In genomic region chr13:13415120-13416006, GRCm38 (mm10) we compare ENCODE assay signal across 8 mouse cellular contexts. TPM values are rescaled to one million over a fixed set of nuclear protein-coding genes. Genes with fewer than 3 reads are reported as not detected.
DNase-seq lines count a peak whose midpoint lies in the region; ATAC-seq and TF ChIP-seq lines count a peak whose summit lies in the region.
"Not testable (repeated sequence)": the region's sequence is repeated elsewhere in the genome, so short reads cannot be mapped to it uniquely, and the experiment has no call there.

No protein-coding gene starts in this region.

- not testable (repeated sequence) for H3K36me3 ChIP-seq in ES-E14 (ENCODE audit: control insufficient read depth, insufficient read depth, low read length, poor library complexity, severe bottlenecking); forebrain, embryonic 14.5 days (ENCODE audit: control insufficient read depth, insufficient read depth, low read length); liver, adult 2 months (ENCODE audit: control insufficient read depth, insufficient read depth, low read length); midbrain, embryonic 15.5 days (replicated peaks); splenic B cell, adult 2 months (ENCODE audit: control insufficient read depth, insufficient read depth, low read length, poor library complexity, severe bottlenecking)

- ATAC-seq in forebrain, embryonic 14.5 days = peak; percentile 72
- peak; percentile 78 to 84 for ATAC-seq in hematopoietic stem cell, adult 5-6 weeks (replicated peaks in 1 of 2; ENCODE audit: insufficient read depth in 1 of 2, low FRiP score in 2 of 2, low TSS enrichment in 1 of 2, low read depth in 1 of 2, poor library complexity in 2 of 2, severe bottlenecking in 2 of 2)
- peak; percentile 83 for ATAC-seq in midbrain, embryonic 15.5 days (replicated peaks)

- DNase-seq in ES-E14 (ENCODE audit: low read depth, low spot score) = peak; percentile 52
- DNase-seq in cerebellum, adult 2 months = peak; percentile 19 to 38
- DNase-seq in forebrain, embryonic 14.5 days (ENCODE audit: low spot score) = peak; percentile 54
- DNase-seq in kidney, postnatal 36 days = peak; percentile 71 to 74
- DNase-seq in liver, adult 2 months (ENCODE audit: extremely low read depth, low read depth, low spot score) = peak; percentile 14
- DNase-seq in splenic B cell, adult 2 months (ENCODE audit: low read depth, low spot score) = peak; percentile 72

- not testable (repeated sequence) for TF ChIP-seq POLR2A in cerebellum, adult 2 months (IDR thresholded peaks at IDR 0.05; ENCODE audit: borderline replicate concordance, insufficient read depth, low read length); liver, adult 2 months (IDR thresholded peaks at IDR 0.05; ENCODE audit: extremely low read depth, insufficient read depth, low read length)

- H3K27me3 ChIP-seq in cerebellum, adult 2 months (ENCODE audit: control insufficient read depth, insufficient read depth, low read length); forebrain, embryonic 14.5 days (replicated peaks; ENCODE audit: control insufficient read depth, insufficient read depth, low read length); liver, adult 2 months (ENCODE audit: control insufficient read depth, insufficient read depth, low read length); midbrain, embryonic 15.5 days (replicated peaks); splenic B cell, adult 2 months (ENCODE audit: control insufficient read depth, insufficient read depth, low read length, poor library complexity, severe bottlenecking): not testable (repeated sequence)

- H3K27ac ChIP-seq in ES-E14 (ENCODE audit: insufficient read depth, low read depth, low read length, poor library complexity, severe bottlenecking); cerebellum, adult 2 months (ENCODE audit: insufficient read depth, low read length); forebrain, embryonic 14.5 days (ENCODE audit: low read depth, low read length); liver, adult 2 months (replicated peaks; ENCODE audit: insufficient read depth, low read depth, low read length); midbrain, embryonic 15.5 days: not testable (repeated sequence)

- in situ Hi-C loops in ES-E14 (cut with MboI; ENCODE audit: low sequenced_read_pairs in 2 of 2, unreplicated experiment in 2 of 2) = loop anchor here in 1 of 2 experiments (25.0 kb wide), 1 partner anchor 178 kb away; no protein-coding TSS in a partner anchor

- not testable (repeated sequence) for H3K9me3 ChIP-seq in ES-E14 (ENCODE audit: control insufficient read depth, insufficient read depth, low read depth, low read length); forebrain, embryonic 14.5 days (replicated peaks; ENCODE audit: control insufficient read depth, low read length); midbrain, embryonic 15.5 days

- peak overlapping the region in 1 of 2 experiments; percentile 38; a peak in 1 of 4 replicates for H3K4me3 ChIP-seq in ES-E14 (ENCODE audit: insufficient read depth in 1 of 2, low read depth in 1 of 2, low read length in 2 of 2, poor library complexity in 1 of 2, severe bottlenecking in 1 of 2)
- H3K4me3 ChIP-seq in cerebellum, adult 2 months (replicated peaks; ENCODE audit: insufficient read depth, low read depth, low read length); forebrain, embryonic 14.5 days (ENCODE audit: low read depth, low read length); liver, adult 2 months (ENCODE audit: insufficient read depth, low read depth, low read length); midbrain, embryonic 15.5 days: not testable (repeated sequence)

- not testable (repeated sequence) for H3K9ac ChIP-seq in ES-E14 (ENCODE audit: insufficient read depth, low read depth, low read length, poor library complexity, severe bottlenecking); forebrain, embryonic 14.5 days (ENCODE audit: low read length); liver, adult 2 months (ENCODE audit: low read depth, low read length); midbrain, embryonic 15.5 days

- H3K4me2 ChIP-seq in forebrain, embryonic 14.5 days (ENCODE audit: low read length) = not testable (repeated sequence)
- H3K4me2 ChIP-seq in midbrain, embryonic 15.5 days = peak overlapping the region; percentile 15; the same call in 1 of the 2 replicates

- peak; percentile 28; the same call in 1 of the 2 replicates for TF ChIP-seq CTCF in cerebellum, adult 2 months (IDR thresholded peaks at IDR 0.05; ENCODE audit: borderline replicate concordance, insufficient read depth, low read depth, low read length)
- peak; percentile 49 for TF ChIP-seq CTCF in liver, adult 2 months (IDR thresholded peaks at IDR 0.05; ENCODE audit: low read depth, low read length)

- not testable (repeated sequence) for H3K79me2 ChIP-seq in liver, adult 2 months (ENCODE audit: control insufficient read depth, insufficient read depth, low read length)

- 39% methylated on average over 23 of the region's 23 CpGs for WGBS in cerebellum, adult 2 months
- 36% methylated on average over 22 of the region's 23 CpGs for WGBS in forebrain, embryonic 14.5 days
- WGBS in liver, adult 2 months = 35% methylated on average over 23 of the region's 23 CpGs
- WGBS in midbrain, embryonic 15.5 days = 39% methylated on average over 23 of the region's 23 CpGs

- H3K4me1 ChIP-seq in ES-E14 (ENCODE audit: control insufficient read depth in 2 of 2, insufficient read depth in 2 of 2, low read length in 2 of 2, poor library complexity in 1 of 2); cerebellum, adult 2 months (ENCODE audit: control insufficient read depth, insufficient read depth, low read length); forebrain, embryonic 14.5 days (ENCODE audit: control insufficient read depth, insufficient read depth, low read length); liver, adult 2 months (ENCODE audit: control insufficient read depth, insufficient read depth, low read length); midbrain, embryonic 15.5 days: not testable (repeated sequence)

RNA-seq across cellular contexts. Expression of gene Gpr137b, which starts 21.5 kb away (rescaled TPM):
- total RNA-seq in ES-E14 (2012; rRNA removed) = 23.7 and 24.8 TPM in 2 replicates
- polyA plus RNA-seq in cerebellum, adult 2 months (2012; rRNA removed) = 22.7 and 25.3 TPM in 2 replicates
- 21.4 and 24.0 TPM in 2 replicates for polyA plus RNA-seq in forebrain, embryonic 14.5 days (2014; fragmentation: Nextera tagmentation; extraction: Ambion mirVana)
- total RNA-seq in hematopoietic stem cell, adult 5-6 weeks (2017) = 4.1 and 6.3 TPM in 2 replicates
- 1.1 and 2.0 TPM in 2 replicates for total RNA-seq in liver, adult 2 months (2014; rRNA removed)
- polyA plus RNA-seq in liver, adult 2 months (2012; rRNA removed) = 1.7 and 4.3 TPM in 2 replicates
- 28.5 and 29.9 TPM in 2 replicates for polyA plus RNA-seq in midbrain, embryonic 15.5 days (2015; fragmentation: Nextera tagmentation; extraction: Ambion mirVana)

RNA-seq across cellular contexts. Expression of gene Nid1, which starts 22.0 kb away (rescaled TPM):
- total RNA-seq in ES-E14 (2012; rRNA removed) = 143 and 152 TPM in 2 replicates
- polyA plus RNA-seq in cerebellum, adult 2 months (2012; rRNA removed) = 14.4 and 16.6 TPM in 2 replicates
- polyA plus RNA-seq in forebrain, embryonic 14.5 days (2014; fragmentation: Nextera tagmentation; extraction: Ambion mirVana) = 20.8 and 23.5 TPM in 2 replicates
- 0.45 TPM in 1 of 2 replicates, not detected in the other for total RNA-seq in hematopoietic stem cell, adult 5-6 weeks (2017)
- total RNA-seq in liver, adult 2 months (2014; rRNA removed) = 10.4 and 14.6 TPM in 2 replicates
- 7.1 and 9.0 TPM in 2 replicates for polyA plus RNA-seq in liver, adult 2 months (2012; rRNA removed)
- 38.6 and 42.2 TPM in 2 replicates for polyA plus RNA-seq in midbrain, embryonic 15.5 days (2015; fragmentation: Nextera tagmentation; extraction: Ambion mirVana)

Comparison
In these comparisons a context has a peak if more than half of its experiments do, and no peak if none do; other contexts are left out.
1. DNase-seq: peak in every context shown above with its lines; median percentile 72 in kidney, postnatal 36 days; 72 in splenic B cell, adult 2 months; 54 in forebrain, embryonic 14.5 days; 52 in ES-E14; 28 in cerebellum, adult 2 months; 14 in liver, adult 2 months.